Mouse (Mus musculus) frontal cortex, adult (tissue): ENCODE data around the gene Hoxa3.

ENCODE experiments used
- ATAC-seq: cut with Nextera tagmentation; 2 replicates; pipeline ENCODE4 v1.9.2; 2017; ENCODE audit warnings: mild to moderate bottlenecking, moderate library complexity, mixed read lengths; ENCODE audit not compliant: low TSS enrichment

Gene Hoxa3

GRCm38 (mm10) chr6:52205221-52205620 is 7.9 kb downstream of the Hoxa3 start:
- ATAC-seq, result no peak

- ATAC-seq, result no peak
These were observed 8.9 kb downstream of the Hoxa3 start, which contains the start of gene Hoxa5 for GRCm38 (mm10) chr6:52204050-52204752. Hoxa5 (minus strand) TSS chr6:52204587.

GRCm38 (mm10) chr6:52203371-52204049 is 9.6 kb downstream of the Hoxa3 start:
- ATAC-seq, result no peak

- no peak for ATAC-seq
These were observed 10.1 kb downstream of the Hoxa3 start for GRCm38 (mm10) chr6:52203121-52203370.

GRCm38 (mm10) chr6:52202362-52203120 is 10.6 kb downstream of the Hoxa3 start:
- ATAC-seq, result no peak

- ATAC-seq, result no peak
These were observed 11.9 kb downstream of the Hoxa3 start for GRCm38 (mm10) chr6:52201269-52201668.

- no peak for ATAC-seq
These were observed 12.3 kb downstream of the Hoxa3 start for GRCm38 (mm10) chr6:52200751-52201250.

GRCm38 (mm10) chr6:52200073-52200750 is 12.9 kb downstream of the Hoxa3 start:
- ATAC-seq, result no peak

GRCm38 (mm10) chr6:52197271-52197670 is 15.9 kb downstream of the Hoxa3 start:
- no peak for ATAC-seq

- no peak for ATAC-seq
These were observed 16.3 kb downstream of the Hoxa3 start for GRCm38 (mm10) chr6:52196811-52197210.

GRCm38 (mm10) chr6:52194690-52195089 is 18.4 kb downstream of the Hoxa3 start:
- ATAC-seq, result no peak

GRCm38 (mm10) chr6:52191860-52192550 is 21.1 kb downstream of the Hoxa3 start:
- no peak for ATAC-seq

GRCm38 (mm10) chr6:52190906-52191810 is 22.0 kb downstream of the Hoxa3 start, which contains the start of gene Hoxa4:
Hoxa4 (minus strand) TSS chr6:52191753.
- no peak for ATAC-seq

GRCm38 (mm10) chr6:52190410-52190809 is 22.7 kb downstream of the Hoxa3 start:
- ATAC-seq, result no peak

GRCm38 (mm10) chr6:52189909-52190308 is 23.2 kb downstream of the Hoxa3 start:
- no peak for ATAC-seq

- ATAC-seq, result no peak
These were observed 24.0 kb downstream of the Hoxa3 start for GRCm38 (mm10) chr6:52189172-52189591.

- no peak for ATAC-seq
These were observed 26.6 kb downstream of the Hoxa3 start for GRCm38 (mm10) chr6:52186500-52186899.

- no peak for ATAC-seq
These were observed 27.3 kb downstream of the Hoxa3 start for GRCm38 (mm10) chr6:52185834-52186233.

GRCm38 (mm10) chr6:52185222-52185621 is 27.9 kb downstream of the Hoxa3 start:
- no peak for ATAC-seq

- ATAC-seq, result no peak
These were observed 28.5 kb downstream of the Hoxa3 start for GRCm38 (mm10) chr6:52184668-52185067.
